Mouse (Mus musculus): Measurements from ENCODE around the gene B130006D01Rik. TPM values are rescaled to one million over a fixed set of nuclear protein-coding genes. Genes with fewer than 3 reads are reported as not detected.

The B130006D01Rik gene
- polyA plus RNA-seq, 1 experiment from 2014 or later, result 1.1 TPM

DNA sequence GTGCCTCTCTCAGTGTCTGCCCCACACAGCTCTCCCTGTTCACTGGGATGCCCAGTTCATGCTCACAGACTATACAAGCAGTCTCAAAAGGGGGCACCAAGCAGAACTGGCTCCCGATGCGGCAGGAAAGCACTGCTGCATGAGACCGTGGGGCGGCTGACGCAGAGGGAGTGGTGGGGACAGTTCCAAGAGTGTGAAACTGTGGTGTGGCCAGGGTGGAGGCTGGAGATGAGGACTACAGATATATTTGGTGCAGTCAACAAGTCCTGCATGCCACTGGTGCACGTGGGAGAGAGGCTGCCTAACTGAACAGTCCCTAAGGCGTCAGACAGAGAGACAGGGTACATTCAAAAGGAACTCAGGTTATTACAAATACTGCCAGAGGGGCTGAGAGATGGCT lies 34.4 kb upstream of the B130006D01Rik start:
- Histone ChIP-seq H3K27ac (ENCODE audit: low read depth, low read length) (no peak overlapping the region), H3K4me1 (ENCODE audit: control insufficient read depth, insufficient read depth, low read length) (no peaks in the 10 kb centered on the region), H3K4me2 (no peak overlapping the region), H3K27me3 (ENCODE audit: control insufficient read depth, insufficient read depth, low read length) (no peaks in the 10 kb centered on the region), H3K9me3 (ENCODE audit: control insufficient read depth, low read length) (no peaks in the 10 kb centered on the region), H3K9ac (ENCODE audit: low read length) (no peak overlapping the region), H3K36me3 (ENCODE audit: control insufficient read depth, insufficient read depth, low read length) (no peaks in the 10 kb centered on the region), H3K4me3 (ENCODE audit: low read depth, low read length) (no peak overlapping the region)
- DNase-seq (ENCODE audit: low spot score, missing footprints), result no peak
- WGBS, result 84% methylated on average over 7 of the region's 7 CpGs
- ATAC-seq (ENCODE audit: low FRiP score), result no peak

DNA sequence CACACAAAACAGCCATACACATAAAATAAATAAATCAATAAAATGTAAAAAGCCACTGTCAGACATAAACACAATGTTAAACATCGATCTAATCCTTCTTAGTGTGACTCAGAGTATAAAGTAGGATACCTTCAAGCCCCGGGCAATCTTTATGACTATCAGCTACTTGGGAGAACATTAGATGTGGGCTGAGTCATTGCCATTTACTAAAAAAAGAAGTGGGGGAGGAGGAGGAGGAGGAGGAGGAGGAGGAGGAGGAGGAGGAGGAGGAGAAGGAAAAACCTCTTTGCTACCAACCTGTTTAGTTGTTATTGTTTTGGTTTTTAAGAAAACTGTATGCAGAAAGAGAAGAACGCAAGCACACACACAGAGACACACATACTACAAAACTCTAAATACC lies 33.8 kb upstream of the B130006D01Rik start:
- Histone ChIP-seq H3K27ac (ENCODE audit: low read depth, low read length) (no peak overlapping the region), H3K27me3 (ENCODE audit: control insufficient read depth, insufficient read depth, low read length) (no peaks in the 10 kb centered on the region), H3K4me1 (ENCODE audit: control insufficient read depth, insufficient read depth, low read length) (no peaks in the 10 kb centered on the region), H3K9me3 (ENCODE audit: control insufficient read depth, low read length) (no peaks in the 10 kb centered on the region), H3K4me3 (ENCODE audit: low read depth, low read length) (no peak overlapping the region), H3K36me3 (ENCODE audit: control insufficient read depth, insufficient read depth, low read length) (no peaks in the 10 kb centered on the region), H3K4me2 (no peak overlapping the region), H3K9ac (ENCODE audit: low read length) (no peak overlapping the region)
- DNase-seq (ENCODE audit: low spot score, missing footprints), result no peak
- WGBS, result 85% methylated on average over 3 of the region's 3 CpGs
- ATAC-seq (ENCODE audit: low FRiP score), result no peak

DNA sequence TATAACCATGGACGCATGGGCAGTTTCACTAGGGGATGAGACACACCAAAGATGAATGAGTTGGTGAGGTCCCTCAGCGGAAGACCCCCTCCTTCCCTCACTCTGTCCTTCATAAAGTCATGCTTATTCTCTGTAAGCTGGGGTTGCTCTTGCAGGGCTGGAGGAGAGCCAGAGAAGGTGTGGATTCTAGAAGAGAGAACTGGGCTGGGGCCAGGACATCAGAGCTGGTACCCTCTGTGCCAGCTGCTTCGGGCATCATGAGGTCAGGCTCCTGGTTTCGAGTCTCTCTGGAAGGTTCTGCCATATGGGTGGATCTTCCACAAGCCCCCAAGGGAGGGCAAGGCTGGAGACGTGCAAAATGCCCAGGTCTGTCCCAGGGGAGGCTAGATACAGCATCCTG lies 24.8 kb upstream of the B130006D01Rik start:
- Histone ChIP-seq H3K4me2 (no peak overlapping the region), H3K27me3 (ENCODE audit: control insufficient read depth, insufficient read depth, low read length) (no peaks in the 10 kb centered on the region), H3K27ac (ENCODE audit: low read depth, low read length) (no peak overlapping the region), H3K4me1 (ENCODE audit: control insufficient read depth, insufficient read depth, low read length) (no peaks in the 10 kb centered on the region; the same call in 1 of the 2 replicates), H3K4me3 (ENCODE audit: low read depth, low read length) (no peak overlapping the region), H3K36me3 (ENCODE audit: control insufficient read depth, insufficient read depth, low read length) (no peaks in the 10 kb centered on the region), H3K9ac (ENCODE audit: low read length) (no peak overlapping the region), H3K9me3 (ENCODE audit: control insufficient read depth, low read length) (no peaks in the 10 kb centered on the region)
- DNase-seq (ENCODE audit: low spot score, missing footprints), result peak; percentile 2
- WGBS, result 83% methylated on average over 5 of the region's 5 CpGs
- no peak for ATAC-seq (ENCODE audit: low FRiP score)

DNA sequence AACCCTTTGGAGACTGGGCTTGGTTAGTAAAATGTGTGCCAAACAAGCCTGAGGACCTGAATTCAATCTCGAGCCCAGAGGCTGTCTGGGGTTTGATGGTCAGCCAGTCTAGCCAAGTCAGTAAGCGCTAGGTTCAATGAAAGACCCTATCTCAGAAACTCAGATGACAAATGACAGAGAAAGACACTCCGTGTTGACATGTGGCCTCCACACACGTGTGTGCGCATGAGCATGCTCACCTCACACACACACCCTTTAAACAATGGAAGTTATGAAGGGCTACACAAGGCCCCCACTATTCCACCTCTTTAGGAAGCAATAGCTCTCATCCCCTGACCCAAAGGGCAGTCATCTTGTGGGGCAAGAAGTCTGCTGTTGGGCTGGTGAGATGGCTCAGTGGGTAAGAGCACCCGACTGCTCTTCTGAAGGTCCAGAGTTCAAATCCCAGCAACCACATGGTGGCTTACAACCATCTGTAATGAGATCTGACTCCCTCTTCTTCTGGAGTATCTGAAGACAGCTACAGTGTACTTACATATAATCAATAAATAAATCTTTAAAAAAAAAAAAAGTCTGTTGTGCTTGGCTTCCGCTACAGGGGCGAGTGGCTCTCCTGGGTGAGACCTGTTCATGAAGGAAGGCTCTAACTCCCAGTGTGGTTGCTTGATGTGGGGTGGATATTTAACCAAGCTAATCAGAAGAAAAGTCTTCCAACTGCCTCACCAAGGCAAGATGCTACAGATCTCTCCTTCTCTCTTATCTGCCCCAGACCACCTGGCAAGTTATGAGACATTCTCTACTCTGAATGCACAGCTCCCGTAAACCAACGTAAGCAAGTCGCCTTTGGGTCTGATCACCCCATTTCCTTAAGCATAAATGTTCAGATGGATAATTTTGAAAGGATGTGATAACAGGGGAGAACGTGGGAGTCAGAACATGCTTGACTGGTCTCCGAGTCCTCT lies 22.3 kb upstream of the B130006D01Rik start:
- 92% methylated on average over 13 of the region's 13 CpGs for WGBS

GRCm38 (mm10) chr11:95704032-95704969 lies 19.1 kb upstream of the B130006D01Rik start:
- peak; percentile 53 for DNase-seq (ENCODE audit: low spot score, missing footprints)
- Histone ChIP-seq H3K9ac (ENCODE audit: low read length) (no peak overlapping the region), H3K9me3 (ENCODE audit: control insufficient read depth, low read length) (no peaks in the 10 kb centered on the region), H3K4me2 (no peak overlapping the region), H3K4me1 (ENCODE audit: control insufficient read depth, insufficient read depth, low read length) (no peaks in the 10 kb centered on the region), H3K27me3 (ENCODE audit: control insufficient read depth, insufficient read depth, low read length) (no peaks in the 10 kb centered on the region), H3K4me3 (ENCODE audit: low read depth, low read length) (no peak overlapping the region), H3K36me3 (ENCODE audit: control insufficient read depth, insufficient read depth, low read length) (no peaks in the 10 kb centered on the region), H3K27ac (ENCODE audit: low read depth, low read length) (no peak overlapping the region)
- WGBS, result 87% methylated on average over 12 of the region's 12 CpGs
- ATAC-seq (ENCODE audit: low FRiP score), result no peak

More for the DNA sequence above, 22.3 kb upstream of the B130006D01Rik start:
- Histone ChIP-seq H3K36me3 (ENCODE audit: control insufficient read depth, insufficient read depth, low read length) (no peaks in the 10 kb centered on the region), H3K4me3 (ENCODE audit: low read depth, low read length) (no peak overlapping the region), H3K4me2 (no peak overlapping the region), H3K27me3 (ENCODE audit: control insufficient read depth, insufficient read depth, low read length) (no peaks in the 10 kb centered on the region), H3K27ac (ENCODE audit: low read depth, low read length) (no peak overlapping the region), H3K9me3 (ENCODE audit: control insufficient read depth, low read length) (no peaks in the 10 kb centered on the region), H3K9ac (ENCODE audit: low read length) (no peak overlapping the region), H3K4me1 (ENCODE audit: control insufficient read depth, insufficient read depth, low read length) (no peaks in the 10 kb centered on the region; the same call in 1 of the 2 replicates)
- DNase-seq (ENCODE audit: low spot score, missing footprints), result peak; percentile 47
- no peak for ATAC-seq (ENCODE audit: low FRiP score)

- no peak overlapping the region for H3K27ac ChIP-seq (ENCODE audit: low read depth, low read length)
- DNase-seq (ENCODE audit: low spot score, missing footprints) (peak; percentile 57), ATAC-seq (ENCODE audit: low FRiP score) (no peak)
- no peak overlapping the region for H3K4me3 ChIP-seq (ENCODE audit: low read depth, low read length)
- no peaks in the 10 kb centered on the region for H3K9me3 ChIP-seq (ENCODE audit: control insufficient read depth, low read length)
- H3K36me3 ChIP-seq (ENCODE audit: control insufficient read depth, insufficient read depth, low read length), result no peaks in the 10 kb centered on the region
- no peak overlapping the region for H3K9ac ChIP-seq (ENCODE audit: low read length)
- no peak overlapping the region for H3K4me2 ChIP-seq
- 56% methylated on average over 4 of the region's 4 CpGs for WGBS
- no peaks in the 10 kb centered on the region for H3K27me3 ChIP-seq (ENCODE audit: control insufficient read depth, insufficient read depth, low read length)
- no peaks in the 10 kb centered on the region for H3K4me1 ChIP-seq (ENCODE audit: control insufficient read depth, insufficient read depth, low read length)
Measured at GRCm38 (mm10) chr11:95704970-95705330, 18.4 kb upstream of the B130006D01Rik start.

GRCm38 (mm10) chr11:95709534-95710040 lies 13.8 kb upstream of the B130006D01Rik start:
- Histone ChIP-seq H3K4me1 (ENCODE audit: control insufficient read depth, insufficient read depth, low read length) (peaks cover 8% of the 10 kb centered on the region), H3K9ac (ENCODE audit: low read length) (no peak overlapping the region), H3K4me3 (ENCODE audit: low read depth, low read length) (no peak overlapping the region), H3K27ac (ENCODE audit: low read depth, low read length) (no peak overlapping the region), H3K4me2 (no peak overlapping the region), H3K27me3 (ENCODE audit: control insufficient read depth, insufficient read depth, low read length) (no peaks in the 10 kb centered on the region), H3K9me3 (ENCODE audit: control insufficient read depth, low read length) (no peaks in the 10 kb centered on the region), H3K36me3 (ENCODE audit: control insufficient read depth, insufficient read depth, low read length) (no peaks in the 10 kb centered on the region)
- DNase-seq (ENCODE audit: low spot score, missing footprints), result no peak
- 96% methylated on average over 6 of the region's 6 CpGs for WGBS
- ATAC-seq (ENCODE audit: low FRiP score), result no peak

DNA sequence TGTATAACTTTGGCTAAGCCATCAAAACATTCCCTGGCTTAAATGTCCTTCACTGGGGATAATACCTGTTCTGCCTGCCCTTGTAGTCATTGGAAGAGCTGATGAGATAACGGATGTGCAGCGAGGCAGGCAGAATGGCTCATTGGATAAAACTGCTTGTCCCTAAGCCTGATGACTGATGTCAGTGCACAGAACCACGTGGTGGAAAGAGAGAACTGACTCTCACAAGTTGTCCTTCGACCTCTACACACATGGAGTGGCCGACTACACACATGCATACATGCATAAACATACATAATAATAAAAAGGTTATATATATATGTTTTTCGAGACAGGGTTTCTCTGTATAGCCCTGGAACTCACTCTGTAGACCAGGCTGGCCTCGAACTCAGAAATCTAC lies 12.9 kb upstream of the B130006D01Rik start:
- Histone ChIP-seq H3K4me2 (no peak overlapping the region), H3K27me3 (ENCODE audit: control insufficient read depth, insufficient read depth, low read length) (no peaks in the 10 kb centered on the region), H3K4me1 (ENCODE audit: control insufficient read depth, insufficient read depth, low read length) (peaks cover 12% of the 10 kb centered on the region), H3K27ac (ENCODE audit: low read depth, low read length) (no peak overlapping the region), H3K4me3 (ENCODE audit: low read depth, low read length) (no peak overlapping the region), H3K36me3 (ENCODE audit: control insufficient read depth, insufficient read depth, low read length) (no peaks in the 10 kb centered on the region), H3K9me3 (ENCODE audit: control insufficient read depth, low read length) (no peaks in the 10 kb centered on the region), H3K9ac (ENCODE audit: low read length) (no peak overlapping the region)
- WGBS, result 81% methylated on average over 7 of the region's 7 CpGs
- no peak for ATAC-seq (ENCODE audit: low FRiP score)
- DNase-seq (ENCODE audit: low spot score, missing footprints), result no peak
